Mouse (Mus musculus) midbrain, embryonic 14.5 days (tissue): ENCODE data around the gene Idh2. TPM values are rescaled to one million over a fixed set of nuclear protein-coding genes. Genes with fewer than 3 reads are reported as not detected.

Experiments used
- ATAC-seq: fragments of 200-750 bp; cut with Nextera tagmentation; 2 replicates; pipeline ENCODE4 v1.8.0; 2017; ENCODE audit warnings: moderate number of reproducible peaks, moderate library complexity; ENCODE audit not compliant: low FRiP score, low TSS enrichment
- DNase-seq: peaks from one replicate; pipeline ENCODE4 v3.0.0-alpha.2; 2015
- H3K27ac ChIP-seq: fragments of 300-500 bp; sonication (generic); replicated peaks from 2 replicates; pipeline ENCODE4 v1.5.1; 2014; ENCODE audit warnings: mild to moderate bottlenecking, low read depth, low read length, moderate library complexity
- H3K27me3 ChIP-seq: fragments of 300-500 bp; sonication (generic); 2 replicates; pipeline ENCODE4 v1.6.1; 2014; ENCODE audit warnings: low read length, control low read depth, mixed read lengths; ENCODE audit not compliant: control insufficient read depth, insufficient read depth
- H3K36me3 ChIP-seq: fragments of 300-500 bp; sonication (generic); 2 replicates; pipeline ENCODE4 v1.6.1; 2014; ENCODE audit warnings: low read length, control low read depth; ENCODE audit not compliant: control insufficient read depth, insufficient read depth
- H3K4me1 ChIP-seq: fragments of 300-500 bp; sonication (generic); 2 replicates; pipeline ENCODE4 v1.6.1; 2014; ENCODE audit warnings: mild to moderate bottlenecking, antibody characterized with exemption, low read length, control low read depth; ENCODE audit not compliant: control insufficient read depth, insufficient read depth
- H3K4me2 ChIP-seq: fragments of 300-500 bp; sonication (generic); 2 replicates; pipeline ENCODE4 v1.6.1; 2014; ENCODE audit warnings: mild to moderate bottlenecking, low read length, moderate library complexity
- H3K4me3 ChIP-seq: fragments of 300-500 bp; sonication (generic); replicated peaks from 2 replicates; pipeline ENCODE4 v1.5.1; 2014; ENCODE audit warnings: low read depth, low read length
- H3K9ac ChIP-seq: fragments of 300-500 bp; sonication (generic); replicated peaks from 2 replicates; pipeline ENCODE4 v1.6.1; 2014; ENCODE audit warnings: mild to moderate bottlenecking, low read length, moderate library complexity
- H3K9me3 ChIP-seq: fragments of 300-500 bp; sonication (generic); 2 replicates; pipeline ENCODE4 v1.6.1; 2016; ENCODE audit warnings: low read length, control low read depth, mixed read lengths; ENCODE audit not compliant: control insufficient read depth
- WGBS: fragments of 180-500 bp; shearing (Covaris S2); extraction: QIAGEN DNeasy Blood & Tissue Kit; methylation state at CpG from one replicate; pipeline ENCODE4 v1.1.7; 2014; 5-methylcytosine and 5-hydroxymethylcytosine counted together
- polyA plus RNA-seq: library from polyadenylated mRNA; unstranded; fragments of >200 nt; fragmentation: Nextera tagmentation; extraction: Ambion mirVana; gene quantifications from 2 replicates; pipeline ENCODE4 v1.2.1, GENCODE M21; 2014

Gene Idh2
- polyA plus RNA-seq: 203 and 232 TPM in 2 replicates

DNA sequence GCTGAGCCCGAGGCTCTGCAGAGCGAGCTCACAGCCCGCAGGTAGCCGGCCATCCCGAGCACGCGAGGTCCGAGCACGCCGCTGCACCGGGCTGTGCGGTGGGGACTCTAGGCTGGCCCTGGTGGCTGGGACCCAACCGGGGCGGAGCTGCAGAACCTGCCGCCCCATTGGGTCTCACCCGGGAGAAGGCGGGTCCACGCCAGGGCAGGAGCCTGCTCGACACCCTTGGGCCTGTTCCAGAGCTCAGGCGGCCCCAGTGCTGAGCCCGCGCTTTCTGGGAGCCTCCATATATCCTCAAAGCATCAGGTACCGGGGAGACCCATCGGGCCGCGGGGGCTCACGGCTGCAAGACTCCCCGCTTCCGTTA lies at the start of gene Idh2:
TSS of gene Idh2 (minus strand) at position 169 of the 367 bp plus-strand sequence.
- DNase-seq (peak; percentile 91), ATAC-seq (peak; percentile 94)
- no peaks in the 10 kb centered on the region for H3K9me3 ChIP-seq
- peak within 1 kb of the TSS; percentile 61 for H3K4me2 ChIP-seq
- H3K4me3 ChIP-seq: peak within 1 kb of the TSS; percentile 82
- peak within 1 kb of the TSS; percentile 97 for H3K27ac ChIP-seq
- H3K36me3 ChIP-seq: no peaks in the 10 kb centered on the region
- peak within 1 kb of the TSS; percentile 98 for H3K9ac ChIP-seq
- H3K4me1 ChIP-seq: peaks cover 24% of the 10 kb centered on the region
- H3K27me3 ChIP-seq: no peaks in the 10 kb centered on the region
- 0% methylated on average over 29 of the region's 29 CpGs for WGBS

- no peak overlapping the region for H3K4me2 ChIP-seq
- no peak for ATAC-seq
These were observed 45.7 kb upstream of the Idh2 start for GRCm38 (mm10) chr7:80160945-80161306.

GRCm38 (mm10) chr7:80160293-80160944 lies 45.2 kb upstream of the Idh2 start:
- Histone ChIP-seq H3K4me3 (no peak overlapping the region), H3K4me2 (no peak overlapping the region), H3K27me3 (no peaks in the 10 kb centered on the region), H3K9me3 (no peaks in the 10 kb centered on the region), H3K36me3 (no peaks in the 10 kb centered on the region), H3K9ac (no peak overlapping the region), H3K4me1 (no peaks in the 10 kb centered on the region), H3K27ac (no peak overlapping the region)
- DNase-seq (no peak), ATAC-seq (no peak)
- WGBS: 80% methylated on average over 7 of the region's 7 CpGs

More at GRCm38 (mm10) chr7:80160945-80161306, 45.7 kb upstream of the Idh2 start:
- H3K27ac ChIP-seq: no peak overlapping the region
- 68% methylated on average over 8 of the region's 8 CpGs for WGBS
- H3K9me3 ChIP-seq: no peaks in the 10 kb centered on the region
- H3K27me3 ChIP-seq: no peaks in the 10 kb centered on the region
- no peaks in the 10 kb centered on the region for H3K4me1 ChIP-seq
- no peaks in the 10 kb centered on the region for H3K36me3 ChIP-seq
- DNase-seq: no peak
- no peak overlapping the region for H3K4me3 ChIP-seq
- no peak overlapping the region for H3K9ac ChIP-seq

GRCm38 (mm10) chr7:80158496-80159268 lies 43.5 kb upstream of the Idh2 start:
- Histone ChIP-seq H3K4me2 (no peak overlapping the region), H3K36me3 (no peaks in the 10 kb centered on the region), H3K9me3 (no peaks in the 10 kb centered on the region), H3K27ac (no peak overlapping the region), H3K4me1 (no peaks in the 10 kb centered on the region), H3K4me3 (no peak overlapping the region), H3K9ac (no peak overlapping the region), H3K27me3 (no peaks in the 10 kb centered on the region)
- ATAC-seq (no peak), DNase-seq (no peak)
- 89% methylated on average over 8 of the region's 8 CpGs for WGBS

DNA sequence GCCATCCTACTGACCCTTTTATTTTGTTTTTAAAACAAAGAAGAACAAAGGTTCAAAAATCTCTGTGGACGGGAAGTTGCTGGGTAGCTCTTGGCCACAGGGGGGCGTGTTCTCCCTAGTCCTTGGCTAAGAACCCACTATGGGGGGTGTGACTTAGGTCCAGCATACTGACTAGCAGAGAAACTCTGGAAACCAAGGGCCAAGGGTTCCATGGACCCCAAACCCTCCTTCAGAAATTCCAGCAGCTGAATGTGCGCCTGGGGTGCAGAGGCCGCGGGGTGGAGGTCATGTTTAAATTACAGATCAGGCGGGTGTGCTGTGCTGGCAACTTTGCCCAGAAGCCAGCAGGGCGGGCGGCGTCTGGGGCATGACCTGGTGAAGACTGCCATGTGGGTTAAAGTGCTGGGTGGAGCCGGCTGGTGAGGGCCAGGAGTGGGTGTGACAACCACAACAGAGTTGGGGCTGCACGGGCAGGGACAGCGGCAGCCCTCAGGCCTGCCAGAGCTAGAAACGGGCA lies 41.6 kb upstream of the Idh2 start:
- DNase-seq (peak; percentile 73), ATAC-seq (no peak)
- Histone ChIP-seq H3K27ac (no peak overlapping the region), H3K4me2 (no peak overlapping the region), H3K9ac (no peak overlapping the region), H3K4me1 (no peaks in the 10 kb centered on the region), H3K36me3 (no peaks in the 10 kb centered on the region), H3K9me3 (no peaks in the 10 kb centered on the region), H3K27me3 (no peaks in the 10 kb centered on the region), H3K4me3 (no peak overlapping the region)
- 47% methylated on average over 13 of the region's 13 CpGs for WGBS

- no peaks in the 10 kb centered on the region for H3K4me1 ChIP-seq
- H3K4me3 ChIP-seq: no peak overlapping the region
- no peak overlapping the region for H3K9ac ChIP-seq
- ATAC-seq (no peak), DNase-seq (no peak)
- no peaks in the 10 kb centered on the region for H3K9me3 ChIP-seq
- no peak overlapping the region for H3K27ac ChIP-seq
- H3K36me3 ChIP-seq: no peaks in the 10 kb centered on the region
- WGBS: 83% methylated on average over 3 of the region's 3 CpGs
- H3K27me3 ChIP-seq: no peaks in the 10 kb centered on the region
- H3K4me2 ChIP-seq: no peak overlapping the region
These were observed 39.5 kb upstream of the Idh2 start for GRCm38 (mm10) chr7:80154689-80155088.

DNA sequence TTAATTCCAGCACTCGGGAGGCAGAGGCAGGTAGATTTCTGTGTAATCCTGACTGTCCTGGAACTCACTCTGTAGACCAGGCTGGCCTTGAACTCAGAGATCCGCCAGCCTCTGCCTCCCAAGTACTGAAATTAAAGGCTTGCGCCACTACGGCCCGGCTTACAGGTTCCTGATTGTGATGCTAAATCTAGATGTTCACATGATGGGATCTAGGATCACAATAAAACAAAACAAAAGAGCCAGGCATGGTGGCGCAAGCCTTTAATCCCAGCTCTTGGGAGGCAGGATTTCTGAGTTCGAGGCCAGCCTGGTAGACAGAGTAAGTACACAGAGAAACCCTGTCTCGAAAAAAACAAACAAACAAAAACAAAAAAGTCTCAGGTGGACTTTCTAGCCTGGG lies 37.6 kb upstream of the Idh2 start:
- no peak for DNase-seq

DNA sequence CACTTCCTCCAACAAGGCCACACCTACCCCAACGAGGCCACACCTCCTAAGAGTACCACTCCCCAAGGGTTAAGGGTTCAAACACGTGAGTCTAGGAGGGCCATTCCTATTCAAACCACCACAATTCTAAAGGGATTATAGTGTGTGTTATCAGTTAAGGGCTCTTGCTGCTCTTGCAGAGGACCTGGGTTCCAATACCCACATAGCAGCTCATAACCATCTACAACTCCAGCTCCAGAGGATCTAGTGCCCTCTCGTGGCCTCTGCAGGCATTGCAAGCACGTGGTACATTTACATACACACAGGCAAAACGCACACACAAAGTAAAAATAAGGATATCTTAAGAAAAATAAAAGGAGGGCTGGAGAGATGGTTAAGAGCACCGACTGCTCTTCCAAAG lies 37.0 kb upstream of the Idh2 start:
- Histone ChIP-seq H3K36me3 (no peaks in the 10 kb centered on the region), H3K27me3 (no peaks in the 10 kb centered on the region), H3K9me3 (no peaks in the 10 kb centered on the region), H3K4me3 (no peak overlapping the region), H3K4me2 (no peak overlapping the region), H3K4me1 (0 out of 2 replicates have a peak, but pooled peaks cover 2% of the 10 kb centered on the region), H3K9ac (no peak overlapping the region), H3K27ac (no peak overlapping the region)
- DNase-seq: no peak
- 72% methylated on average over 6 of the region's 6 CpGs for WGBS
- ATAC-seq: no peak

More for the DNA sequence above, 37.6 kb upstream of the Idh2 start:
- Histone ChIP-seq H3K4me3 (no peak overlapping the region), H3K4me1 (0 out of 2 replicates have a peak, but pooled peaks cover 2% of the 10 kb centered on the region), H3K4me2 (no peak overlapping the region), H3K36me3 (no peaks in the 10 kb centered on the region), H3K9me3 (no peaks in the 10 kb centered on the region), H3K9ac (no peak overlapping the region), H3K27me3 (no peaks in the 10 kb centered on the region), H3K27ac (no peak overlapping the region)
- 88% methylated on average over 8 of the region's 8 CpGs for WGBS
- no peak for ATAC-seq
